Mouse (Mus musculus) stomach, postnatal 0 days (tissue): ENCODE measurements at regions not wholly inside any gene's neighbourhood (a gene's known extent, or its start where the extent isn't known, plus 50 kb on each side); places are given as distances from the start of the nearest gene placed in this dataset.

Experiments used
- CTCF ChIP-seq: IDR thresholded peaks from 2 replicates; pipeline ENCODE4 v1.5.1; 2016; ENCODE audit warnings: antibody characterized with exemption, low read depth, mild to moderate bottlenecking, moderate library complexity
- EP300 ChIP-seq: optimal IDR thresholded peaks from 2 replicates; pipeline ENCODE3; 2016; ENCODE audit warnings: antibody characterized with exemption

- TF ChIP-seq CTCF (no peak), EP300 (no peak)
Observed at GRCm38 (mm10) chr13:35604765-35605164, 54.9 kb upstream of the Cdyl start.
